Mouse (Mus musculus): ENCODE data around the gene Agps.

GRCm38 (mm10) chr2:75818719-75819118, 13.3 kb upstream of the Agps start:
- TF ChIP-seq CTCF (IDR thresholded peaks at IDR 0.05; ENCODE audit: low read depth) (no peak), EP300 (IDR thresholded peaks at IDR 0.05; ENCODE audit: low read depth) (no peak)

All from heart, postnatal 0 days (tissue).